Mouse (Mus musculus) heart, postnatal 4 days (tissue): ENCODE measurements around the gene Tbx21. TPM values are rescaled to one million over a fixed set of nuclear protein-coding genes. Genes with fewer than 3 reads are reported as not detected.

Experiments
- DNase-seq: peaks from one replicate; pipeline ENCODE4 v3.0.0; 2021
- total RNA-seq, 2 experiments: library from RNA; stranded (reverse); gene quantifications; 2 replicates each; pipeline ENCODE4 v1.2.3; 2021

The Tbx21 gene
- total RNA-seq, 2 experiments from 2014 or later: not detected

DNA sequence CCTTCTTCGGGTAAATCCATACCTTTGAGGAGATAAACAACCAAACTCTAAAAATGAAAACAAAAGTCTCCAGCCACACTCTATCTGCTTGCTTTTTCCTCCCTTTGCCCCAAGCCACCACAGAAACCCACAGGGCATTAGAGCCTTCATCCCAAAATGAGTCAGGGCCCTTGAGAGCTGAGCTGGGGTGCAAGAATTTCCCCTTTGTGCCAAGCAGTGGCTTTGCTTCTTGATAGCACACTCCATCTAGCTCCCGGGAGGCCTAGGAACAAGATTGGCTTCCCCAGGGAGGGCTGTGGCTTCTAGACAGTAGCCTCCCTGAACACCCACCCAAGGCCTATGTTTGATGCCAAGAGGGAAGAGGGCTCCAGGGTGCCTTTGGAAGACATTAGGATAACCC lies 16.6 kb upstream of the Tbx21 start:
- no peak for DNase-seq

DNA sequence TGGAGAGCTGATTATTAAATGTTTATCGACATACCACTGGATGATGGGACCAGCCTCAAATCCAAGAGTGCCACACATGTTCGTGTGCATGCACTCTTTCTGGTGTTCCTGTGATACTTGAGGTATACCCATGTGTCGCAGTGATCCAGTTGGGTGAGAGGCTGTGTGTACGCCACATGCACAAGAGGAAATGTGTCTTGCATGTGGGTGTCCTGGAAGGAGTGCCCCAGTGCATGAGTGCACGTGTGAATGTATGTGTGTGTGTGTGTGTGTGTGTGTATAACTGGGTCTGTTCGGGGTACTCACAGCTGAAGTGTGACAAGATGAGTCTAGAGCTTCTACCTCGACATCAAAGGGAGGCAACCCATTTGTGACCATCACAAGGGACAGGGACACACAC lies 15.2 kb upstream of the Tbx21 start:
- DNase-seq: no peak

DNA sequence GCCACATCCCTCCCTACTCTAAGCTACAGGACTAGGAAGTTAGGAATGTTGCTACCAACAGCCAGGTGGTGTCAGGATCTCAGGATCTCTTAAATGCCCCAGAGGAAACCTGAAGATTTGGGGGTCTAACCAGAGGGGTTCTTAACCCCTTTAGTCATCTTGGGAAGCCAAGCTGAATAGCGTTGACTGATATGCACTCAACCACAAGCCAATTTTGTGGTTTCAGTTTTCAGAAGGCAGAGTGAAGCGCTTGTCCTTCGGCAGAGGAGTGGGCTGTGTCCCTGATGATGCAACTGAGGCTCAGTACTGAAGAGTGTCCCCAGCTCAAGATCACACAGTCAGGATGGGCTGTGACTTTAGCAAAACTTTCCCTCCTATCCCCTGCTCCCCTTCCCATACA lies 13.8 kb upstream of the Tbx21 start:
- no peak for DNase-seq

DNA sequence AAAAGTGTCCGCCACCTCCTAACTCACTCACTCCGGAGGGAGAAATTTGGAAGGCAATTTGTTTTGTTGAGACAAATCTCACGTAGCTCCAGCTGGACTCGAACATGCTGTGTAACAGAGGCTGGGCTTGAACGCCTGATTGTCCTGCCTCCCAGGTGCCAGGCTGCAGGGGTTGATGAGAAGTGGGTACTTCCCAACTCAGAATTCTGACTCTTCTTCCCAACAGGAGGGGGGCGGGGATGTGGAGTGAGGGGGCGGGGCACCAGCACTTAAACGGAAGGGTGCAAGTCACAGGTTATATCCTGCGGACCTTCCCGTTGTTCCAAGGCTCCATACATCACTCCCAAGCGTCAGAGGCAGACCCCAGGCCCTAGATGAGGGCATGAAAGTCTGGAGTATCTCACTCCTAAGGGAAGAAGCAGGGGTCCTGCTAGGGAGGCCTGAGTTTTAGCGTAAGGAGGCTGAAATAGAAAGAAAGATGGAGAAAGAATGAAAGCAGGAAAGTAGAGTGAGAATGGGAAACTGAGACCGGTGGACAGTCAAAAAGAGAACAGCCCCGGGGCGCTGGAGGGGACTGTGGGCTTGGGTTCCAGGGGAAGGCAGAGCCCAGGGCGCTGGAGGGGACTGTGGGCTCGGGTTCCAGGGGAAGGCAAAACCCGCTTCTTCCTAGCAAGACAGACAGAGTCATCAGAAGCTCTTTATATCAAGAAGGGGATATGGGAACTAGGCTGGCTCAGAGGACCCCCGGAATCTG lies 12.5 kb upstream of the Tbx21 start:
- no peak for DNase-seq

DNA sequence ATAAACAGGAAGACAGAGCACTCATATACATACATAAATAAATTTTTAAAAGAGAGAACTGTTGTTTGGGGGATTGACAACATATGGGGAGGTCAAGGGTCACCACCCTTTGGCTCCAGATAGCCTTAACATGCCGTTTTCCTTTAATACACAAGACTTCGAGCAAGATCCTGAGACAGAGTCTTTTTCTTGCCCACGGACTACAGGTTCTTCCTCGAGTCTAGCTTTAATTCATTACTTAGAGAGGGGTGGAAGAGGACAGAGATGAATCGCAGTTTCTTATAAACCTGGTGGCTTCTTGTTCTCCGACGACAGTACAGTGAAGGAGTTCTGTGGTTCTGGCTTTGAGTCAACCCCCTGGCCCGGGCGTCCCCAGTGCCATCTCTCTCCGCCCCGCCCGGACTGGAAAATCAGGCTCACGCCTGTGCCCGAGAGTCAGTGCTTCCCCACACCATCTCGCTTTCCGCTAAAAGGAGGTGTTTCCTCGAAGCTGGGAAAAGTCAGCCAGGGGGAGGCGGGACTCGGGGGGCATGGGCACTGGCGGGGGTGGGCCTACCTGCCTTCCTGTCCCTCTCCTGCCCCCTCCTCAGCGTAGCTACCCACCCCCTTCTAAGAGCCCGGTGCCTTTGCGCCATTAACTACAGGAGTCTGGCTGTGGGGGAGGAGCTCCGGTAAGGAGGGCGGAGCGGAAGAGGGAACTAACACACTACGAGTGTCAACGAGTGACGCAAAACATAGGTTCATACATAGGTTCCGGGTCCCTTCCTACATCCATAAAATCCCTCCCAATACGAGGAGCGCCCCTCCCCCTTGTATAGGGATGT lies 11.7 kb upstream of the Tbx21 start:
- peak; percentile 42 for DNase-seq

DNA sequence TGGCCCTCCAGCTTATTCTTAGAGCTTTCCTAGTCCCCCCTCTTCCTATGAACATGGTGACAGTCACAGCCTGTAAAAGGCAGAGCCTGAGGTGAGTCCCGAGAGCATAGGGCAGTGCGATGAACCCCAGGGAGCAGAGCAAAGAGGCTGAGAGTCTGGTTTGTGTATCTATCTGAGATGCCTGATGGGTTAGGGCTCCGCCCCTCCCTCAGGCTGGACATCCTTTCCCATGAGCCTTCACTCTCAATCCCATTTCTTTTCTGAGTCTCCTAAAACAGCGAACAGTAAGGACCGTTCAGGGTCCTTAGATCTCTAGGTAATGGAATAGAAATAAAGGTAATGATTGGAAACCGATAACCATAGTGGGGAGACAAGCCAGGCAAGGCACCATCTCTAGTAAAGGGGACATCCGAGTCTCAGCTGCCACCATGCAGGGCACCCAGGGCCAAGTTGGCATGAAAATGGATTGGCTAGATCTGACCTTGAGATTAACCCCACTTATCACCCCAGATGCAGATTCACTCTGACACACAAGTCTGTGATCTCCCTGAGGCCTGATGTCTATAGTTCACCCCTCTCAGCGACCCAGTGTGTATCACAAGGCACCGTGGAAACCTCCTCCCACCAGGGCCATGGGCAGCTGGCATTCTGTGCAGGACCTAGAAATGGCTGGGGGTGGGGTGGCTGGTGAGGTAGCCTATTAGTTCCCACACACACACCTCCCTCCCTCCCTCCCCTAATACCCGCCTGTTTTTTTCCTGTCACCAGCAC lies 9.3 kb upstream of the Tbx21 start:
- no peak for DNase-seq

DNA sequence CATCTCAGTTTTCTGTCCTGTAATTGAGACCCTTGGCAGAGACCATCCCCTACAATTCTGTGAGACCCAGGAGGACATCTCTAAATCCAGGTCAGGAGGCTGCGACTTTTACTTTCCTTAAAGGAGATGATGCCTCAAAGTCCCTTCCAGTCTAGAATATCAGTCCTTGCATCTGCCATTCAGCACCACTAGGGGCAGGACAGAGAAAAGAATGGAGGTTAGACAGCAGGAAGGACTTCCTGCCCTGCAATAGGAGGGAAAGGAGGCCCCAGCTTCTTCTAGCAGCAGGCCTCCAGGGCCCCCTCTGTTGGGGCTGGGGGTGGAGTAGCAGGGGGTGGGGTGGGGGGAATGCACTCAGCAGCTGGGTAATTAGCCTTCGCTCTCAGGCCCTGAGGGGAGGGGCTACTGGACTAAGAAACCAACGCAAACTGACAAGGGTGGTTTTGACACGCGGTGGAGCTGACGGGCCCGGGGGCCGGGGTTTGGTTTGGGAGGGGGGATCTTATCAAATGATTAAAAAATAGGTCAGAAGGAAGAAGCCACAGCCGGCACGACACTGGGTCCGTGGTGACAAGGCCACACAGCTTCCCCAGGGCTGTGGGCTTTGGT lies 8.3 kb upstream of the Tbx21 start:
- DNase-seq: no peak

DNA sequence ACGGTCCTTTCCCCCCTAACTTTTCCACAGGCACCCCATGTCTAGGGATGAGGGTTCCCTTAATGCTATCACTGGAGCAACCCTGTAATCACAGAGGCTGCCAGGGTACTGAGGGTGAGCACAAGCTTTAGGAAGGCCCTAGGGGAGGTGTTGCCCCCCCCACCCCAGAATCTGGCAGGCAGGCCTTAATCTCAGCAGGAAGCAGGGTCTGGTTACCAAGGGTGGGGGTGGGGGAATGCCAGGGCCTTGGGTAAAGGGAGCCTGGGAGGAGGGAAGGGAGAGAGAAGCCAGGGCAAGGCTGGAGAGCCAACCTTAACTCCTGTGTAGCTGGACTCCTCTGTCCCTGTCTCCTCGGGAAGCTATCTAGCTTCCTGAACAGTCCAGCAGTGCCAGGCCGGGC lies 5.5 kb upstream of the Tbx21 start:
- DNase-seq: no peak

DNA sequence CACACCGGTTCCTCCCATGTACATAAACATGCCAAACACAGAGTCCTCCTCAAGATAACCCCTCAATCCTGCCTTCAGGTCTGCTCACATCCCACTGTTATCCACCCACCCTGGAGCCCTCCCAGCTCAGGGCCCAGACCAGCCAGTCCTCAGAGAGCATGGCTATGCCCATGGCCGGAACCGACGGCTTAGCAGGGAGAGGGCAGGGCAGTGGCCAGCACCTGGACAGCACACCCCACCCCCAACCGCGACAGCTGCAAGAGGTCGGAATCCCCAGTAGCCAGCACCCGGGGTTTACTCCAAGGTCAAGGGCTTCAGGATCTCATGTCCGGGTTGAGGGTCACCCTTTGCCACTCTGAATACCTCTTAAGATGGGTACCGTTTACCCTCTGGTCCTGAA lies 5.1 kb upstream of the Tbx21 start:
- no peak for DNase-seq

DNA sequence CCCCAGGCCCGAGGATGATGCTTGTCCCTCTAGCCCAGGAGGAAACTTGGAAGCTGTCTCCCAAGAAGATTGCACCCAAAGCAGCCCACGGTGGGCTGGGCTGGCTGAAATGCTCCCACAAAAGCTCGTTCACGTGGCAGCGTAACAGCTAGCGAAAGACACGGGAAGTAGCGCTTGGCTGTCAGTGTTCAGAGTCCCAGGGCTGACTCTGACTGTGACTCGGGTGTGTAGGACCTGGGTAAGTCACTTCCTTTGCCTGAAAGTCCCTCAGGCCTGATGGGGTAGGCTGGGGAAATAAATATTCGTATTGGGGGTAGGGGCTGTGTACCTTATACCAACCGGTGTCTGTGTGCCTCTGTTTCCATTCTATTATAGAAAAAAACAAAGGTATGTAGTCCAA lies 666 bp upstream of the Tbx21 start:
- DNase-seq: no peak

DNA sequence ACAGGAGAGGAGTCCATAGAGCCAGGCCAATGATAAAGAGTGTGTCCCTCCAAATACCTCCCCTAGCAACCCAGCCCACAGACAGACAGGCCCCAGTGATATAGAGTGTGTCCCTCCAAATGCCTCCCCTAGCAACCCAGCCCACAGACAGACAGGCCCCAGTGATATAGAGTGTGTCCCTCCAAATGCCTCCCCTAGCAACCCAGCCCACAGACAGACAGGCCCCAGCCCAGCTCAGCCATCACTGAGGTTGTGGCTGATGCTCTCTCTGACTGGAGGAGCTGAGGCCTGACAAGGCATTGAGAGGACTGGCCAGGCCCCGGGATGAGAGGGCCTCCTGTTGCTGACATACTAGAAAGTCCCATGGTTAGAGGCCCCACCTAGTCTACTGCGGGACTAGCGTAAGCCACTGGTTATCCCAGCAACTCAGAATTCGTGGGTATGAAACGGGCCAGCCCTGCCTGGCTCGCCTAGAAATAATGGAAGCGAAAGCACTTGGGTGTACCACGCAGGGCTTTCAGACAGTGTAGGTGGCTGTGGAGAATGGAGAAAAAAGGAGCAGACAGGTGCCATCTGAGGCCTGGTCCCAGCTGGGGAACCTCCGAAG lies 2.5 kb downstream of the Tbx21 start:
- DNase-seq: no peak

DNA sequence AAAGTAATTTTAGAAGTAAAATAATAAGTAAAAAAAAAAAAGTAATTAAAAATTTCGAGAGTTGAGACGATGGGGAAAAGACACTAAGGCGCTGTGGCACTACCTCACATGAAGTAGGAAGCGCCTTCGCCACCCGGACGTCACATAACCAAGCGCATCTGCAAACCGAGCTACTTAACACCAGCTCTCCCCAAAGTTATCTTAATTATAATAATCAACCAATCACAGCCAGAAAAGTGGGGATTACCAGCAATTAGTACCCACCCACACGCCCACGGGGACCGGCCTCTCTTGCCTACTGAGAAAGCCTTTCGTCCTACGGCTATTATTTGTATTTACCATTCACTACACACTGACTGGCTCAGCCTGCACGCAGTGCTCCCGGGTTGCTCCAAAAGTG lies 6.2 kb downstream of the Tbx21 start:
- DNase-seq: no peak

DNA sequence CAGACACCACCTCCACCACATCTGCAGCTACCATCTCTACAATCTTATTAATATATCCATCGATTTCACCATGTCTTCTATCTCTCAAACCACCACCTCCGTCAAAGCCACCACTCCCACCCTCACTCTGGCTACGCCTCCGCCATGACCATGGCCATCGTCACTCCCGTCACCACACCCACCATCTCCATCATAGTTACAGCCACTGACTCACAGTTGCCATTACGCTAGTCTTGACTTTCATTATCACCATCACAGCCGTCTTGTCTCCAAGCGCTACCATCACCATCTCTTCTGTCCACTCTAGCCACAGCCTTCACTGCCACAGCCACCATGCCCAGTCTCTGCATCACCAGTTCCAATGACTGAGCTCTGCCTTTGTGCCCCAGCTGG lies 11.0 kb downstream of the Tbx21 start:
- DNase-seq: no peak

DNA sequence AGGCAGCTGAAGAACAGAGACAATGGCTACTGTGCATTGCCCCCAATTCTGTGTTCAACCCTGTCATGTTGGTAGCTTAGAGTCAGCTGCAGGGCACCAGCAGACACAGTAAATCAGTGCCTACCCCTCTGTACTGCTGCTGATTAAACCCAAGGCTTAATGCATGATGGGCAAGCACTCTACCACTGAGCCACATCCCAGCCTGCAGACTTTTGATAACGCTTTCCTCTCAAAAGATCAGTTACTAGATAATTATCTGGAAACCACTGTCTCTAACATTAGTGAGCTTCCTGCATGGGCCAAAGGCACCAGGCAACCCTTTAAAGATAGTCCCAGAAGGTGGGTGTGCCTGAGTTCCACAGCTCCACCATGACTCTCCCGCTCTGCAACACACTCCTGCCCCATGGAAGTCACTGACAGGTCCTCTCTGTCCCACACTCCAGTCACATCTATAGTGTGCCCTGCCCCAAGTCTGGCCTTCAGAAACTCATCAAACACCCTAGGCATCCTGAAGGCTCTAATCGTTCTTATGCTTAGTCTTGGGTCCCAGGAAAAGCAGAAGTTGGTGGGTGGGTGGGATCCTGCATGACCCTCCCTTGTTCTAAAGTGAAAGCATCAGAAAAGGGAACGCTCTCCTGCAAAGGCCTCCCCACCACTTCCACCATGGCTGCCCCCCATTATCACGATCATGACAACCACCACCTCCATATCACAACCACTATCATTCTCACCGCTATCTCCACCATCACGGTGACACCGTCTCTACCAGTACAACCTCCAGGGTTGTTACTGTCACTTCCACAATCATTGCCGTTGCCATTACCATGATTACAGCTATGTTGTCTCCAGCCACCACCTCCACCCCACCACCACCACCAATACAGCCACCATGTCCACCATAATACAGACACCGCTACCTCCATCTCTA lies 11.7 kb downstream of the Tbx21 start:
- no peak for DNase-seq

DNA sequence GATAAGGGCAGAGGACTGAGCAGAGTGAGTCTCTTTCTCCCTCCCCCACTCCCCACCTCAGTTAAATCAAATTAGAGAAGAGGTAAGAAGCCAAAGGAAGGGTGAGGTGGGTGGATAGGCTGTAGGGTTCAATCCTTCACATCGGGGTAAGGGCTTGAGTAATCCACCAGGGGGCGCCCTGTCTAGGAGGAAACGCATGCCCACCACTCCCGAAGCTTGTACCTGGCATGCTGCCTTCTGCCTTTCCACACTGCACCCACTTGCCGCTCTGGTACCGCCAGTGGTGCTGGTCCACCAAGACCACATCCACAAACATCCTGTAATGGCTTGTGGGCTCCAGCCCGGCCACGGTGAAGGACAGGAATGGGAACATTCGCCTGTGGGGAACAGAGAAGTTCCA lies 13.4 kb downstream of the Tbx21 start:
- DNase-seq: peak; percentile 78

DNA sequence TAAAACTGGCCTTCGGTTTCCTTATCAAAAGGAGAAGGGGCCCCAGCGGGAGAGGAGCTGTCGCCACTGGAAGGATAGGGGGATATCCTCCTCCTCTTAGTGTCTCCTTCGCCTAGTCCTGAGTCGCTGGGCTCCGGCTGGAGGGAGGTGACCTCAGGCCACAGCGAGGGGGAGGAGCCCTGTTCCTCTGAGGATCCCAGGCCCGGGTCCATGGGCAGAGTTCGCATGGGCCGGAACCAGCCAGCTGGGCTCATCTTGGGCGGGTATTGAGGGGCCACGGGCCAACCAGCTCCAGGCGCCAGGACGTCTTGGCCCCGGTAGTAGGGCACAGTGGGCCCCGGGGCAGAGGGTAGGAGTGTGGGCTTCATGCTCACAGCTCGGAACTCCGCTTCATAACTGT lies 16.3 kb downstream of the Tbx21 start:
- DNase-seq: peak; percentile 38

DNA sequence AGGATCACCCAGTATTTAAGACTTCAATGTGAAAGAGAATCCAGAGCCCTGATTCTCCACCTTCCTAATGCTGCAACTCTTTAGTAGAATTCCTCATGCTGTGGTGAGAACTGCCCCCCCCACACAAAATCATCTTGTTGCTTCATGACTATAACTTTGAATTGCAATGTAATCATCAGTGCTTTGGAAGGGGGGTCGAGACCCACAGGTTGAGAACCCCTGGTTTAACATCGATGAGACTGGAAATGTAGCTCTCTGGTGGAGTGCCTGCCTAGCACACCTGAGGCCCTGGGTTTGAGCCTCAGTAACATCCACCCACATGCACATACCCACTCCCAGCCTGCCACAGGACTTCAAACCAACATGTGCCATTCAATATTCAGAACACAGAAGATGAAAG lies 20.5 kb downstream of the Tbx21 start:
- DNase-seq: no peak

DNA sequence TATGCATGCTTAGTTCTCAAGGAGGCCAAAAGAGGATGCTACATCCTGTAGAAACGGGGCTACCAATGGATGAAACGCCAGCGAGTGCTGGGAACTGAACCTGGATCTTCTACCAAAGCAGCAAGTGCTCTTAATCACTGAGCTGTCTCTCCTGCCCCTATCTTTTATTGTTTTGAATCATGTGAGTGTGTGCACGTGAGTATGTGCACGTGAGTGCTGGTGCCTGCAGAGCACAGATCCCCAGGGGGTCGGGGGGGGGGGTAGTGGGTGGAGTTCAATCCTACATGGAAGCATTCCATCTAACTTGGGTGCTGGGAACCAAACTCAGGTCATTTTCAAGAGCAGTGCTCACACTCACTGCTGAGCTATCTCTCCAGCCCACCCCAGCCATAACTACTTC lies 28.8 kb downstream of the Tbx21 start:
- DNase-seq: no peak

DNA sequence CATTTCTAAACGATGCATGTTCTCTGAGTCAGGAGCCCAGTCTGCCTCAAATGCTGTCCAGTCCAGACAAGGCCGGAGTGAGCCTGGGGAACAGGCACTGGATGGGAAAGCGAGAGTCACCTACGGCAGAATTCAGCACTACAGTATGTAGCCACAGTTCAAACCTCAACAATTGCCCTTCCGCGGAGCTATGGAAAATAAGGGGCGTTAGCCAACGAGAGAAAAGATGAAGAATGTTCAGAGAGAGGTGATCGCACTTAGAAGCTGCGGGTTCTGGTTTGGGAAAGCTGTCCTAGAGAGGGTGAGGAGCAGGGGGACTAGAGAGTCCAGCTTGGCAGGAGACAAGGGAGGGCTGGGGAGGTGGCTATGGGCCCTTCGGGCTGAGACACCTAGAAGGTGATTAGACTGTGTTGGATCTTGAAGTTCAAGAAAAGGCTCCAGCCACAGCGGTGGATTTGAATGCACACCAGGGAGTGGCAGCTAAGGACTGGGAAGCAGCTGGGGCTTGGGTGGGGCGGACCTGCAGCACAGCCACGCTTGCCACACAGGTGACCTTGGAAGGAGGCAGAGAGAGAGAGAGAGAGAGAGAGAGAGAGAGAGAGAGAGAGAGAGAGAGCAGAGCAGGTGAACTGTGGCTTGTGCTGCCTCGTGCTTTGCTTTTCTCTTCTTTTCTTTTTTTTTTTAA lies 30.2 kb downstream of the Tbx21 start:
- no peak for DNase-seq

DNA sequence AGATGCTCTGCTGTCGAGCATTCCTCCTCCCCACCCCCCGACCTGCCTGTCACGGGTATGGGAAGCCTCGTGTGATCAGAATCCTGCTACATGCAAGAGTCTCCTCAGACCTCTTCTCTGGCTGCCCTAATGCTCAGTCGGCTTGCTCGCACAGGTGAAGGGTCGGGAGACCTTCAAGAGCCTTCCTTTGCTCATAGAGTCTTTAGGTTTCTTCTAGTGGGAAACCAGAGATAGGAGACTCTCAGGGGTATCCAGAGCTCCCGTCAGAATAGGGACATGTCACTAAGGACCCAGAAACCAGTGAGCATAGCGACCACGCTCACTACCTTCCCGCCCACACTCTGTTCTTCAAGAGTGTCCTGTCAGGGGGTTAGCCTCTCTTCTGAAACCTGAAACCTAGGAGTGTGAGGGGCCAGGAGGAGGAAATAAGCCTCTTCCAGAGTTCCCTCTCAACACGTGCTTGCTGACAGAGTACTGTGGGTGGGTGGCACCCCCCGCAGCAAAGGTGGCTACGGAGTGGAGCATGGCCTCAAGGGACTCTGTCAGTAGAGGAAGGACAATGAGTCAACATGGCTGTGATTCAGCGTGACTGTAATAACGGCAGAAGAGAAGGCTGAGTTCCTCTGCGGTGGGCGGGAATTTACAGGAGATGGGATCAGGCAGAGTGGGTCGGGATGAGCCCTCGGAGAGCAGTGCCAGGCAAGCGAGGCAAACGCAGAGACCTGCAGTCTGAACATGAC lies 31.6 kb downstream of the Tbx21 start:
- no peak for DNase-seq
